Comparison of ENCODE assay signal across 27 mouse cellular contexts in genomic region chr2:124371363-124371762, GRCm38 (mm10).
DNase-seq lines count a peak whose midpoint lies in the region; ATAC-seq and TF ChIP-seq lines count a peak whose summit lies in the region.
"Had no signal": no experiment of that assay in that cellular context is flagged by ENCODE, and none has a peak within 500 bp of the region (broad histone marks: within the 10 kb centered on the region; RNA-seq: fewer than 3 reads in every experiment).

No protein-coding gene starts in this region.

- no peak overlapping the region for H3K9ac ChIP-seq in heart, embryonic 15.5 days
- no peak overlapping the region for H3K9ac ChIP-seq in heart, adult 2 months (ENCODE audit: low read depth, low read length)
- no peak overlapping the region for H3K9ac ChIP-seq in kidney, postnatal 0 days (ENCODE audit: low read depth, low read length)
- H3K9ac ChIP-seq: embryonic facial prominence, embryonic 15.5 days; forebrain, embryonic 12.5 days; forebrain, postnatal 0 days; hindbrain, embryonic 13.5 days; limb, embryonic 13.5 days; midbrain, embryonic 13.5 days; neural tube, embryonic 13.5 days had no signal

- peak; percentile 90 for ATAC-seq in heart, embryonic 15.5 days (replicated peaks; ENCODE audit: insufficient number of reproducible peaks, insufficient read depth, low FRiP score, low read depth)
- ATAC-seq in kidney, postnatal 0 days (replicated peaks; ENCODE audit: low FRiP score, low read depth): no peak
- peak; percentile 27; the same call in 1 of the 2 replicates for ATAC-seq in megakaryocyte, adult 5-6 weeks (ENCODE audit: poor library complexity, severe bottlenecking)
- ATAC-seq: forebrain, postnatal 0 days; intestine, embryonic 16.5 days; midbrain, embryonic 13.5 days; Patski had no signal

- no peaks in the 10 kb centered on the region for H3K36me3 ChIP-seq in heart, embryonic 10.5 days
- no peaks in the 10 kb centered on the region for H3K36me3 ChIP-seq in heart, embryonic 15.5 days
- H3K36me3 ChIP-seq in heart, adult 2 months (ENCODE audit: control insufficient read depth, insufficient read depth, low read length): no peaks in the 10 kb centered on the region
- no peaks in the 10 kb centered on the region for H3K36me3 ChIP-seq in kidney, postnatal 0 days (ENCODE audit: insufficient read depth, low read length)
- H3K36me3 ChIP-seq: embryonic facial prominence, embryonic 10.5 days; embryonic facial prominence, embryonic 15.5 days; forebrain, embryonic 12.5 days; G1E; hindbrain, embryonic 13.5 days; limb, embryonic 13.5 days; midbrain, embryonic 13.5 days; neural tube, embryonic 13.5 days had no signal

- DNase-seq in heart, embryonic 10.5 days (ENCODE audit: low spot score): peak; percentile 77
- no peak for DNase-seq in heart, postnatal 10 days
- DNase-seq in heart, adult 2 months: no peak
- peak; percentile 42 for DNase-seq in kidney, postnatal 0 days (ENCODE audit: low spot score)
- DNase-seq in kidney, adult 11 months: no peak
- DNase-seq: adrenal gland, postnatal 10 days; cerebellum, adult 8-10 months; cerebellum, postnatal 25 days; forebrain, postnatal 0 days; kidney, postnatal 10 days; lung, postnatal 4 days; right cerebral cortex, postnatal 4 days; thymus, adult 2 months; thymus, postnatal 36 days had no signal

- no peak for TF ChIP-seq POLR2A in heart, adult 2 months (IDR thresholded peaks at IDR 0.05; ENCODE audit: insufficient read depth, low read depth, low read length)

- no peaks in the 10 kb centered on the region for H3K79me2 ChIP-seq in heart, adult 2 months (replicated peaks; ENCODE audit: control insufficient read depth, insufficient read depth, low read length)

- no peak overlapping the region for H3K4me2 ChIP-seq in heart, embryonic 15.5 days
- H3K4me2 ChIP-seq in kidney, postnatal 0 days (ENCODE audit: low read length): no peak overlapping the region
- H3K4me2 ChIP-seq: embryonic facial prominence, embryonic 15.5 days; forebrain, embryonic 12.5 days; hindbrain, embryonic 13.5 days; limb, embryonic 13.5 days; liver, embryonic 11.5 days; midbrain, embryonic 13.5 days; neural tube, embryonic 13.5 days had no signal

- H3K4me1 ChIP-seq in heart, embryonic 10.5 days: peaks cover 31% of the 10 kb centered on the region
- H3K4me1 ChIP-seq in heart, embryonic 15.5 days (replicated peaks): peaks cover 31% of the 10 kb centered on the region
- H3K4me1 ChIP-seq in heart, adult 2 months (ENCODE audit: control insufficient read depth, insufficient read depth, low read length): peaks cover 8% of the 10 kb centered on the region
- 0 out of 2 replicates have a peak, but pooled peaks cover 3% of the 10 kb centered on the region for H3K4me1 ChIP-seq in kidney, postnatal 0 days (replicated peaks; ENCODE audit: insufficient read depth, low read length)
- H3K4me1 ChIP-seq: embryonic facial prominence, embryonic 15.5 days; forebrain, embryonic 12.5 days; hindbrain, embryonic 13.5 days; midbrain, embryonic 13.5 days; neural tube, embryonic 13.5 days had no signal

- no peak overlapping the region for H3K4me3 ChIP-seq in heart, embryonic 10.5 days
- no peak overlapping the region for H3K4me3 ChIP-seq in heart, embryonic 15.5 days
- no peak overlapping the region for H3K4me3 ChIP-seq in heart, adult 2 months
- no peak overlapping the region for H3K4me3 ChIP-seq in kidney, postnatal 0 days (replicated peaks; ENCODE audit: low read depth, low read length)
- H3K4me3 ChIP-seq: embryonic facial prominence, embryonic 10.5 days; embryonic facial prominence, embryonic 15.5 days; forebrain, embryonic 12.5 days; hindbrain, embryonic 13.5 days; limb, embryonic 13.5 days; midbrain, embryonic 13.5 days; neural tube, embryonic 13.5 days had no signal

- intact Hi-C loops in heart, postnatal 10 days (cut with DNase I): no loop called here
- intact Hi-C loops in heart, adult 2 months (cut with DNase I): loop anchor here (10.0 kb wide), 1 partner anchor 553 kb away; no protein-coding TSS in a partner anchor

- no peaks in the 10 kb centered on the region for H3K27me3 ChIP-seq in heart, embryonic 10.5 days (ENCODE audit: insufficient read depth, poor library complexity, severe bottlenecking)
- H3K27me3 ChIP-seq in heart, embryonic 15.5 days: no peaks in the 10 kb centered on the region
- no peaks in the 10 kb centered on the region for H3K27me3 ChIP-seq in heart, adult 2 months (ENCODE audit: control insufficient read depth, insufficient read depth, low read length)
- no peaks in the 10 kb centered on the region for H3K27me3 ChIP-seq in kidney, postnatal 0 days (ENCODE audit: insufficient read depth, low read length)
- H3K27me3 ChIP-seq: embryonic facial prominence, embryonic 15.5 days; forebrain, embryonic 12.5 days; hindbrain, embryonic 13.5 days; midbrain, embryonic 13.5 days; neural tube, embryonic 13.5 days; Patski had no signal

- no peak for TF ChIP-seq EP300 in heart, adult 2 months (IDR thresholded peaks at IDR 0.05; ENCODE audit: insufficient read depth, low read depth, low read length)

- WGBS in heart, embryonic 10.5 days: 18% methylated on average over 2 of the region's 2 CpGs
- 4% methylated on average over 2 of the region's 2 CpGs for WGBS in heart, embryonic 15.5 days
- 28% methylated on average over 2 of the region's 2 CpGs for WGBS in heart, adult 2 months
- WGBS in kidney, postnatal 0 days: 46% methylated on average over 2 of the region's 2 CpGs

- no peaks in the 10 kb centered on the region for H3K9me3 ChIP-seq in heart, embryonic 10.5 days
- no peaks in the 10 kb centered on the region for H3K9me3 ChIP-seq in heart, embryonic 15.5 days (replicated peaks)
- no peaks in the 10 kb centered on the region for H3K9me3 ChIP-seq in kidney, postnatal 0 days (replicated peaks; ENCODE audit: low read length)
- H3K9me3 ChIP-seq: embryonic facial prominence, embryonic 10.5 days; embryonic facial prominence, embryonic 15.5 days; forebrain, embryonic 12.5 days; hindbrain, embryonic 13.5 days; limb, embryonic 13.5 days; midbrain, embryonic 13.5 days; neural tube, embryonic 13.5 days had no signal

- peak overlapping the region; percentile 49; the same call in 1 of the 2 replicates for H3K27ac ChIP-seq in heart, embryonic 10.5 days
- H3K27ac ChIP-seq in heart, embryonic 15.5 days: peak overlapping the region; percentile 50
- no peak overlapping the region; the same call in none of the 2 replicates for H3K27ac ChIP-seq in heart, adult 2 months
- no peak overlapping the region for H3K27ac ChIP-seq in kidney, postnatal 0 days
- H3K27ac ChIP-seq: embryonic facial prominence, embryonic 10.5 days; embryonic facial prominence, embryonic 15.5 days; forebrain, embryonic 12.5 days; hindbrain, embryonic 13.5 days; limb, embryonic 13.5 days; midbrain, embryonic 13.5 days; neural tube, embryonic 13.5 days had no signal

- TF ChIP-seq CTCF in heart, adult 2 months (IDR thresholded peaks at IDR 0.05): no peak
- no peak for TF ChIP-seq CTCF in kidney, postnatal 0 days (IDR thresholded peaks at IDR 0.05; ENCODE audit: low read depth)

Comparison
In these comparisons a context has a peak if more than half of its experiments do, and no peak if none do; other contexts are left out.
1. DNase-seq: peak in heart, embryonic 10.5 days (single experiment) and kidney, postnatal 0 days (single experiment); none in heart, postnatal 10 days (0 of 2), heart, adult 2 months (0 of 2) and kidney, adult 11 months (single experiment).
2. H3K27ac ChIP-seq: peak in heart, embryonic 10.5 days (single experiment) and heart, embryonic 15.5 days (single experiment); none in heart, adult 2 months (single experiment) and kidney, postnatal 0 days (single experiment).